Comparison of ENCODE assay signal across 11 mouse cellular contexts in the genomic region with DNA sequence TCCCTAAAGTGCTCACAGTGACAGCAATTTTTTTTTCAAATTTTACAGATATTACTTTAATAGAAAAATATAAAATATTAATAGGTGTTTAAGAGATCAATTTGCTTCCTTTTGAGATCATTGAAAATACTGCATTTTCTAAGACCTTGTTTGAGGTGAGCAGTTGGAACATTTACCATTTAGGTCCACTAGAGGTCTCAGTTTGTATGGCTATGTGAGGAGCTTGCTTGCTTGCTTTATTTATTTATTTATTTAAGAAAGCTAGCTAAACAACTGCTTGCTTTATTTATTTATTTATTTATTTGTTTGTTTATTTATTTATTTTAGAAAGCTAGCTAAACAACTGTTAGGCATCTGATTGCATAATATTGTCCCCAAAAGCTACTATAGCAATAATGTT. TPM values are rescaled to one million over a fixed set of nuclear protein-coding genes. Genes with fewer than 3 reads are reported as not detected.
DNase-seq lines count a peak whose midpoint lies in the region; ATAC-seq and TF ChIP-seq lines count a peak whose summit lies in the region.
"Had no signal": no experiment of that assay in that cellular context is flagged by ENCODE, and none has a peak within 500 bp of the region (broad histone marks: within the 10 kb centered on the region; RNA-seq: fewer than 3 reads in every experiment).

No protein-coding gene starts in this region.

- intact Hi-C loops in left cerebral cortex, postnatal 36 days (cut with DNase I), result no loop called here

- no peak overlapping the region for H3K4me3 ChIP-seq in heart, postnatal 0 days (ENCODE audit: low read depth, low read length)
- no peak overlapping the region for H3K4me3 ChIP-seq in forebrain, embryonic 12.5 days (replicated peaks)
- no peak overlapping the region for H3K4me3 ChIP-seq in neural tube, embryonic 14.5 days (ENCODE audit: low read depth, low read length)

- peak; percentile 66 for TF ChIP-seq CTCF in heart, postnatal 0 days (IDR thresholded peaks at IDR 0.05; ENCODE audit: low read depth)

- H3K4me1 ChIP-seq in heart, postnatal 0 days (ENCODE audit: control insufficient read depth, insufficient read depth), result no peaks in the 10 kb centered on the region
- no peaks in the 10 kb centered on the region for H3K4me1 ChIP-seq in forebrain, embryonic 12.5 days
- no peaks in the 10 kb centered on the region for H3K4me1 ChIP-seq in neural tube, embryonic 14.5 days (ENCODE audit: control insufficient read depth, insufficient read depth, low read length)

- no peak overlapping the region for H3K27ac ChIP-seq in heart, postnatal 0 days (ENCODE audit: low read depth)
- H3K27ac ChIP-seq in forebrain, embryonic 12.5 days, result no peak overlapping the region
- no peak overlapping the region for H3K27ac ChIP-seq in neural tube, embryonic 14.5 days (ENCODE audit: low read depth, low read length)
- H3K27ac ChIP-seq: macrophage had no signal

- H3K36me3 ChIP-seq in heart, postnatal 0 days (replicated peaks; ENCODE audit: control insufficient read depth, insufficient read depth, low read length), result no peaks in the 10 kb centered on the region
- H3K36me3 ChIP-seq in forebrain, embryonic 12.5 days (replicated peaks), result no peaks in the 10 kb centered on the region
- H3K36me3 ChIP-seq in neural tube, embryonic 14.5 days (ENCODE audit: control insufficient read depth, insufficient read depth, low read length), result no peaks in the 10 kb centered on the region
- H3K36me3 ChIP-seq: G1E had no signal

- H3K9me3 ChIP-seq in heart, postnatal 0 days (replicated peaks; ENCODE audit: control insufficient read depth, low read length), result no peaks in the 10 kb centered on the region
- H3K9me3 ChIP-seq in forebrain, embryonic 12.5 days, result no peaks in the 10 kb centered on the region
- H3K9me3 ChIP-seq in neural tube, embryonic 14.5 days (ENCODE audit: control insufficient read depth, low read length), result no peaks in the 10 kb centered on the region
- H3K9me3 ChIP-seq: G1E had no signal

- H3K9ac ChIP-seq in heart, postnatal 0 days (replicated peaks; ENCODE audit: low read depth, low read length), result no peak overlapping the region
- no peak overlapping the region for H3K9ac ChIP-seq in forebrain, embryonic 12.5 days
- no peak overlapping the region for H3K9ac ChIP-seq in neural tube, embryonic 14.5 days (replicated peaks; ENCODE audit: low read depth, low read length)

- peak; percentile 77 for DNase-seq in heart, postnatal 0 days (ENCODE audit: low spot score)
- no peak for DNase-seq in heart, adult 9 months (ENCODE audit: low spot score in 2 of 2)
- DNase-seq in lung, postnatal 10 days, result peak; percentile 33
- no peak for DNase-seq in lung, adult 18-20 months
- no peak for DNase-seq in right cerebral cortex, postnatal 25 days
- DNase-seq in left cerebral cortex, postnatal 36 days (ENCODE audit: low spot score in 2 of 2), result no peak
- DNase-seq: thymus, postnatal 14 days had no signal

- no peak for ATAC-seq in heart, postnatal 0 days (ENCODE audit: insufficient read depth, low read depth)
- ATAC-seq in forebrain, embryonic 12.5 days (ENCODE audit: low FRiP score), result peak; percentile 75
- ATAC-seq in neural tube, embryonic 14.5 days (ENCODE audit: low read depth), result peak; percentile 91; the same call in 1 of the 2 replicates

- 0 out of 2 replicates have a peak, but pooled peaks have one; percentile 18 for TF ChIP-seq EP300 in heart, postnatal 0 days (IDR thresholded peaks at IDR 0.05; ENCODE audit: low read depth)

- no peak overlapping the region for H3K4me2 ChIP-seq in heart, postnatal 0 days (ENCODE audit: low read depth, low read length)
- no peak overlapping the region for H3K4me2 ChIP-seq in forebrain, embryonic 12.5 days
- no peak overlapping the region for H3K4me2 ChIP-seq in neural tube, embryonic 14.5 days (ENCODE audit: low read depth, low read length)

- no peaks in the 10 kb centered on the region for H3K27me3 ChIP-seq in heart, postnatal 0 days (ENCODE audit: control insufficient read depth, insufficient read depth, low read length)
- H3K27me3 ChIP-seq in forebrain, embryonic 12.5 days, result no peaks in the 10 kb centered on the region
- no peaks in the 10 kb centered on the region for H3K27me3 ChIP-seq in neural tube, embryonic 14.5 days (ENCODE audit: control insufficient read depth, insufficient read depth, low read length)

RNA-seq across cellular contexts. Expression of a gene that starts 23.1 kb away (rescaled TPM):
- 93.8 and 100 TPM in 2 replicates for total RNA-seq in heart, postnatal 0 days (2014; rRNA removed; ENCODE audit: low replicate concordance)
- 19.9 TPM in 2 replicates for polyA plus RNA-seq in heart, postnatal 0 days (2015; fragmentation: Nextera tagmentation; extraction: Ambion mirVana)
- polyA plus RNA-seq in forebrain, embryonic 12.5 days (2016; fragmentation: Nextera tagmentation; extraction: Ambion mirVana), result 10.3 and 14.3 TPM in 2 replicates
- 2.8 and 9.2 TPM in 2 replicates for polyA plus RNA-seq in neural tube, embryonic 14.5 days (2014; fragmentation: Nextera tagmentation; extraction: Ambion mirVana)
- total RNA-seq in left cerebral cortex, postnatal 36 days (2021), result 10 to 100 TPM in 1 of 2 experiments, 1 to 10 TPM in 1; 8.8 to 10.3 TPM
- polyA plus RNA-seq: G1E had no signal

Comparison
In these comparisons a context has a peak if more than half of its experiments do, and no peak if none do; other contexts are left out.
1. DNase-seq: peak in heart, postnatal 0 days (single experiment) and lung, postnatal 10 days (single experiment); none in heart, adult 9 months (0 of 2), lung, adult 18-20 months (0 of 2), right cerebral cortex, postnatal 25 days (single experiment) and left cerebral cortex, postnatal 36 days (0 of 2).